Comparison of ENCODE assay signal across 11 mouse cellular contexts in genomic region chr1:55600496-55600895, GRCm38 (mm10).
A peak's percentile ranks its signal among the peaks of the same experiment; 100 is the strongest.
DNase-seq lines count a peak whose midpoint lies in the region; ATAC-seq and TF ChIP-seq lines count a peak whose summit lies in the region.
"Had no signal": no experiment of that assay in that cellular context is flagged by ENCODE, and none has a peak within 500 bp of the region (broad histone marks: within the 10 kb centered on the region; RNA-seq: fewer than 3 reads in every experiment).

No protein-coding gene starts in this region.

- WGBS in thymus, adult 2 months = 100% methylated on average over 1 of the region's 1 CpGs
- WGBS in neural tube, embryonic 15.5 days = 73% methylated on average over 1 of the region's 1 CpGs

- no peaks in the 10 kb centered on the region for H3K4me1 ChIP-seq in thymus, adult 2 months (replicated peaks; ENCODE audit: control insufficient read depth, insufficient read depth, low read length)
- H3K4me1 ChIP-seq in neural tube, embryonic 15.5 days = no peaks in the 10 kb centered on the region
- H3K4me1 ChIP-seq: hindbrain, embryonic 10.5 days had no signal

- H3K4me2 ChIP-seq in neural tube, embryonic 15.5 days = no peak overlapping the region

- no peaks in the 10 kb centered on the region for H3K9me3 ChIP-seq in neural tube, embryonic 15.5 days (replicated peaks)
- H3K9me3 ChIP-seq: hindbrain, embryonic 10.5 days had no signal

- peak; percentile 22 to 70 for DNase-seq in adrenal gland, adult (ENCODE audit: inconsistent age in 2 of 2, low spot score in 1 of 2)
- DNase-seq in adrenal gland, postnatal 4 days (ENCODE audit: low spot score in 2 of 2) = no peak
- peak; percentile 17 for DNase-seq in testis, postnatal 14 days (ENCODE audit: low spot score)
- DNase-seq in testis, postnatal 10 days (ENCODE audit: low spot score) = no peak
- DNase-seq in kidney, postnatal 10 days = peak; percentile 48
- no peak for DNase-seq in thymus, adult 2 months
- DNase-seq in frontal cortex, postnatal 25 days (ENCODE audit: low spot score in 2 of 2) = no peak
- DNase-seq: forebrain, postnatal 0 days; right cerebral cortex, postnatal 25 days had no signal

- TF ChIP-seq CTCF in thymus, adult 2 months (IDR thresholded peaks at IDR 0.05; ENCODE audit: borderline replicate concordance, control insufficient read depth, extremely low read depth, insufficient read depth, low read length, poor library complexity) = no peak

- H3K27ac ChIP-seq in thymus, adult 2 months (ENCODE audit: control insufficient read depth, insufficient read depth, low read length) = no peak overlapping the region
- no peak overlapping the region for H3K27ac ChIP-seq in neural tube, embryonic 15.5 days (replicated peaks)
- H3K27ac ChIP-seq: hindbrain, embryonic 10.5 days had no signal

- no peak for TF ChIP-seq POLR2A in thymus, adult 2 months (IDR thresholded peaks at IDR 0.05; ENCODE audit: control insufficient read depth, extremely low read depth, insufficient read depth, low read length, poor library complexity)

- no peak for ATAC-seq in neural tube, embryonic 15.5 days (ENCODE audit: low FRiP score)
- ATAC-seq: forebrain, postnatal 0 days had no signal

- H3K9ac ChIP-seq in neural tube, embryonic 15.5 days (replicated peaks) = no peak overlapping the region
- H3K9ac ChIP-seq: forebrain, postnatal 0 days had no signal

- H3K27me3 ChIP-seq in thymus, adult 2 months (ENCODE audit: control insufficient read depth, insufficient read depth, low read length) = no peaks in the 10 kb centered on the region
- no peaks in the 10 kb centered on the region for H3K27me3 ChIP-seq in neural tube, embryonic 15.5 days (replicated peaks)

- no peak overlapping the region for H3K4me3 ChIP-seq in thymus, adult 2 months (ENCODE audit: control insufficient read depth, insufficient read depth, low read length)
- no peak overlapping the region for H3K4me3 ChIP-seq in neural tube, embryonic 15.5 days (replicated peaks)
- H3K4me3 ChIP-seq: hindbrain, embryonic 10.5 days had no signal

- H3K36me3 ChIP-seq in thymus, adult 2 months (ENCODE audit: control insufficient read depth, insufficient read depth, low read length) = no peaks in the 10 kb centered on the region
- H3K36me3 ChIP-seq in neural tube, embryonic 15.5 days = no peaks in the 10 kb centered on the region
- H3K36me3 ChIP-seq: hindbrain, embryonic 10.5 days had no signal

Comparison
In these comparisons a context has a peak if more than half of its experiments do, and no peak if none do; other contexts are left out.
1. DNase-seq: peak in adrenal gland, adult (2 of 2), testis, postnatal 14 days (single experiment) and kidney, postnatal 10 days (single experiment); none in adrenal gland, postnatal 4 days (0 of 2), testis, postnatal 10 days (single experiment), thymus, adult 2 months (single experiment) and frontal cortex, postnatal 25 days (0 of 2).